Mouse (Mus musculus) spleen, adult 2 months (tissue): Measurements from ENCODE around the gene Akr1a1. TPM values are rescaled to one million over a fixed set of nuclear protein-coding genes. Genes with fewer than 3 reads are reported as not detected.
A peak's percentile ranks its signal among the peaks of the same experiment; 100 is the strongest.

ENCODE experiments used
- DNase-seq, 2 experiments: peaks; one replicate each; pipeline versions ENCODE4 v3.0.0 to v3.0.0-alpha.2; 2012 to 2021; ENCODE audit warnings: low spot score in 2 of 2, low read depth in 1 of 2
- H3K27ac ChIP-seq: fragments of 200-500 bp; 2 replicates; pipeline ENCODE4 v1.5.1; 2012; ENCODE audit warnings: low read length, inconsistent platforms; ENCODE audit not compliant: insufficient read depth
- H3K27me3 ChIP-seq: fragments of 200-500 bp; 2 replicates; pipeline ENCODE4 v1.6.1; 2012; ENCODE audit warnings: mild to moderate bottlenecking, moderate library complexity, low read length, inconsistent platforms; ENCODE audit not compliant: control insufficient read depth, insufficient read depth
- H3K36me3 ChIP-seq: fragments of 200-500 bp; 2 replicates; pipeline ENCODE4 v1.6.1; 2012; ENCODE audit warnings: mild to moderate bottlenecking, low read length, inconsistent platforms; ENCODE audit not compliant: control insufficient read depth, insufficient read depth
- H3K4me1 ChIP-seq: fragments of 200-500 bp; 2 replicates; pipeline ENCODE4 v1.6.1; 2011; ENCODE audit warnings: inconsistent platforms; ENCODE audit not compliant: control insufficient read depth, insufficient read depth, insufficient read length
- H3K4me3 ChIP-seq: fragments of 200-500 bp; 2 replicates; pipeline ENCODE4 v1.5.1; 2011; ENCODE audit warnings: mild to moderate bottlenecking, inconsistent platforms; ENCODE audit not compliant: insufficient read depth, insufficient read length; ENCODE audit errors: extremely low read depth
- CTCF ChIP-seq: fragments of 200-500 bp; IDR thresholded peaks from 2 replicates; pipeline ENCODE4 v1.5.1; 2011; ENCODE audit warnings: mild to moderate bottlenecking, inconsistent platforms; ENCODE audit not compliant: insufficient read depth, insufficient read length, insufficient replicate concordance; ENCODE audit errors: extremely low read depth
- POLR2A ChIP-seq: fragments of 200-500 bp; IDR thresholded peaks from 2 replicates; pipeline ENCODE4 v1.6.1; 2011; ENCODE audit warnings: low read depth, low read length, inconsistent platforms
- WGBS: fragments of 180-500 bp; shearing (Covaris S2); methylation state at CpG from one replicate; pipeline ENCODE4 v1.1.7; 2018; 5-methylcytosine and 5-hydroxymethylcytosine counted together
- polyA plus RNA-seq: library from polyadenylated mRNA; depleted of rRNA; stranded (reverse); fragments of >200 nt; gene quantifications from 2 replicates; pipeline ENCODE4 v1.2.3, GENCODE M21; 2012

Akr1a1 gene
- polyA plus RNA-seq, 1 experiment = 246 TPM

GRCm38 (mm10) chr4:116627359-116627716 lies 24.1 kb downstream of the Akr1a1 start:
- H3K4me1 ChIP-seq = peaks cover 4% of the 10 kb centered on the region; the same call in 1 of the 2 replicates
- under 1% methylated on average over 13 of the region's 13 CpGs for WGBS
- TF ChIP-seq CTCF (no peak), POLR2A (peak; percentile 81)

DNA sequence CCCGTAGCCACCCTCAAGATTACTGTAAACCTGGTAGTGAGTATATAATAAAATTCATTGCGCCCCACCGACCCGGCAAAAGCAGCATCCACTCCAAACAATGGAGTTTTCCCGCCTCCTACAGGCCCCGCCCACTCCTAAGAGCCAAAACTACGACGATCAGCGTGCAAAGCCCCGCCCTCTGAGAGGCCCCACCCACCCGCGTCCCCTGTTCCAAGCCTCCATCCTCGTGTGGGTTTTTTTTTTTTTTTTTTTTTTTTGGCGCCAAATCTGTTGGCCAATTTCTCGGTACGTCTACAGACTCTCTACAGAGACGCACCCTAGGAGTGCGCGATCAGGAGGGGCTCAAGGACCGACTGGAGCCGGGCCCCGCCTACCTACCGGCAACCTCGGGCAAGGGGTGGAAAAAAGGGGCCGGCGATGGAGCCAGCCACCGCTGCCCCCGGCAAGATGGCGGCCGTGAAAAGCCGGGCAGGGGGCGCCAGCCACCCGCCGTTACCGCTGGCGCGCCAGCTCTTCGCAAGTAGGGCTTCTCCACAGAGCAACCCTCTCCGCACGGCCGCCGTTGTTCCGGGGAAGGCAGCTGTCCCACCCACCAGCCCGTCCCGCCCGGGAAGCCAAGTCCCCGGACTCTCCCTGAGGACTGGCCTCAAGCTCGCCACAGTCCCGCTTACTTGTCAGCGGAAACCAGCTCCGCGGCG lies 24.7 kb downstream of the Akr1a1 start:
- Histone ChIP-seq H3K4me1 (peaks cover 4% of the 10 kb centered on the region; the same call in 1 of the 2 replicates), H3K36me3 (no peaks in the 10 kb centered on the region; the same call in 1 of the 2 replicates), H3K27me3 (no peaks in the 10 kb centered on the region), H3K4me3 (peak overlapping the region; percentile 99), H3K27ac (peak overlapping the region; percentile 91)
- TF ChIP-seq POLR2A (no peak), CTCF (no peak)
- peak; percentile 66 to 73 for DNase-seq
- WGBS = under 1% methylated on average over 53 of the region's 53 CpGs

More at GRCm38 (mm10) chr4:116627359-116627716, 24.1 kb downstream of the Akr1a1 start:
- H3K27me3 ChIP-seq = no peaks in the 10 kb centered on the region
- H3K4me3 ChIP-seq = peak overlapping the region; percentile 99
- peak; percentile 85 to 89 for DNase-seq
- peak overlapping the region; percentile 91 for H3K27ac ChIP-seq
- no peaks in the 10 kb centered on the region for H3K36me3 ChIP-seq

- H3K36me3 ChIP-seq = peaks cover 7% of the 10 kb centered on the region
- WGBS = 95% methylated on average over 4 of the region's 4 CpGs
- TF ChIP-seq CTCF = no peak
- TF ChIP-seq POLR2A = no peak
- peaks cover 4% of the 10 kb centered on the region; the same call in 1 of the 2 replicates for H3K4me1 ChIP-seq
- DNase-seq = no peak
- no peaks in the 10 kb centered on the region for H3K27me3 ChIP-seq
- no peak overlapping the region for H3K27ac ChIP-seq
- no peak overlapping the region for H3K4me3 ChIP-seq
Observed at GRCm38 (mm10) chr4:116624831-116625230, 26.6 kb downstream of the Akr1a1 start.

DNA sequence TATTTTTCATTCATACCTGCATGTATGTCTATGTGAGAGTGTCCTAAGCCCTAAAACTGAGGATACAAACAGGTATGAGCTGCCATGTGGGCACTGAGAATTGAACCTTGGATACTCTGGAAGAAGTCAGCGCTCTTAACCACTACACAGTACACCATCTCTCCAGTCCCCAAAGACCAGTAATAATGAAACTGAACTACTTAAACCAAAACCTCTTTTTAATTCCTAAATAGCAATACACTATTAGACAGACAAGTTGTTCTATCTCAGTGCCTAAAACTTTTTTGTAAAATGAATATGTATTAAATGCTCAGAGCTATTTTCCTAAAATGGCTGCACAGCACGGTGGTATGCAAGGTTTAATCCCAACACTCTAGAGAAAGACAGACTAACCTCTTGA lies 36.2 kb downstream of the Akr1a1 start:
- WGBS = 92% methylated on average over 2 of the region's 2 CpGs
- TF ChIP-seq CTCF = no peak
- TF ChIP-seq POLR2A = no peak
- H3K36me3 ChIP-seq = peaks cover 11% of the 10 kb centered on the region

DNA sequence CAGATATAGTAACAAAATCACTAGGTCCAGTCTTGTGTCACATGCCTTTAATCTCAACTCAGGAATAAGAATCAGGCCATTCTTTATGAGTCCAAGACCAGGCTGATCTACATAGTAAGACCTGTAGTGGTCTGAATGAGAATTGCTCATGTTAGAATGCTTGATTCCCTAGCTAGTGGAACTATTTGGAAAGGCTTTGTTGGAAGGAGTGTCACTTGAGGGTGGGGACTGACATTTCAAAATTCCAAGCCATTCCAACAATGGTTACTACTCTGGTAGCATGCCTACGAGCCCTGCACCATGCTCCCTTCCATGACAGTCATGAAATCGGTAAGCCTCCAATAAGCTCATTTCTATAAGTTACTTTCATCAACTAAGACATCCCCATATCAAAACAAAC lies 38.9 kb downstream of the Akr1a1 start:
- H3K4me3 ChIP-seq = no peak overlapping the region
- TF ChIP-seq POLR2A (no peak), CTCF (no peak)
- H3K27ac ChIP-seq = no peak overlapping the region
- no peaks in the 10 kb centered on the region for H3K27me3 ChIP-seq
- no peaks in the 10 kb centered on the region for H3K4me1 ChIP-seq
- H3K36me3 ChIP-seq = peaks cover 11% of the 10 kb centered on the region
- no peak for DNase-seq
- WGBS = 94% methylated on average over 2 of the region's 2 CpGs

More for the DNA sequence above, 36.2 kb downstream of the Akr1a1 start:
- no peak for DNase-seq
- Histone ChIP-seq H3K4me3 (no peak overlapping the region), H3K27ac (no peak overlapping the region), H3K4me1 (no peaks in the 10 kb centered on the region), H3K27me3 (no peaks in the 10 kb centered on the region)

- Histone ChIP-seq H3K4me1 (peaks cover 11% of the 10 kb centered on the region; the same call in 1 of the 2 replicates), H3K4me3 (peak overlapping the region; percentile 77), H3K27ac (peak overlapping the region; percentile 73), H3K36me3 (peaks cover 12% of the 10 kb centered on the region), H3K27me3 (no peaks in the 10 kb centered on the region; the same call in 1 of the 2 replicates)
- WGBS = under 1% methylated on average over 50 of the region's 50 CpGs
- TF ChIP-seq CTCF (no peak), POLR2A (no peak)
- DNase-seq = peak; percentile 61 to 84
Observed at GRCm38 (mm10) chr4:116596978-116597881, 54.2 kb downstream of the Akr1a1 start.
